Mouse (Mus musculus): ENCODE results near the gene Cfap74. TPM values are rescaled to one million over a fixed set of nuclear protein-coding genes. Genes with fewer than 3 reads are reported as not detected.
"Not testable (repeated sequence)": the region's sequence is repeated elsewhere in the genome, so short reads cannot be mapped to it uniquely, and the experiment has no call there.

The Cfap74 gene
- polyA plus RNA-seq, 1 experiment: not detected

DNA sequence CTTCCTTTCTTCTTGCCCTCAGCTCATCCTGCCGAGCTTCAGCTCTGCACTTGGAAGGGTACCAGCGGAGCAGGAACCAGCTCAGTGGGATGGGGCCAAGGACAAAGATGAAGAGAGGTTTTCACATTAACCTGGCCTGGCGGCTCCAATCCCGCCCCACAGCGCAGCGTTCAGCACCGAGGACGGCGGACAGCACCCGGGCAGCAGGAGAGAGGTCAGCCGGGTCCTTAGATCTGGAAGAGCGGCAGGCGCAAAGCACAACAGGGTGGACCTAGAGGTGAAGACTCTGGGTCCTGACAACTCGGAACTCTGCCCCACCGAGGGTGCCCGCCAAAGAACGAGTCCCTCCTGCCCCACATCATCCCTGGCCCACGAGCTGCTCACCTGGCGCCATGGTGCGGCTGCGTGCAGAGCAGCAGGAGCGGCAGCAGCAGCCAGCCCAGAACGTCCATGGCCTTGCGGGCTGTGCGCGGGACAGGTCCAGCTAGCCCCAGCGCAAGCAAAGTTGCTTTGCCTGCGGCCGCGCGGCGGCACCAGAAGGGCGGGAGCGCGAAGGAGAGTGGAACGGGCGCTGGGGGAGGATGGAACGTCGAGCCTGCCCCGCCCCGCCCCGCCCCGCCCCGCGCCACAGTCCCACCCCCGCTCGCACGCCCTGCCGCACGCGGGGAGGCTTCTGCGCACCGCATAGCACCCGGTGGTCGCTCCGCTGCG lies 11.3 kb upstream of the Cfap74 start, which contains the start of gene Gabrd:
Gene Gabrd (minus strand): TSS at position 602 of the 711 bp plus-strand sequence.
- H3K9me3 ChIP-seq (ENCODE audit: control insufficient read depth, low read length): no peaks in the 10 kb centered on the region
- peak within 1 kb of the TSS; percentile 19 for H3K4me3 ChIP-seq (replicated peaks)
- H3K27me3 ChIP-seq (ENCODE audit: control insufficient read depth): peaks cover 23% of the 10 kb centered on the region
- TF ChIP-seq GATA1 (IDR thresholded peaks at IDR 0.05; ENCODE audit: low read length) (no peak), TAL1 (IDR thresholded peaks at IDR 0.05; ENCODE audit: low read length) (no peak)
- H3K4me1 ChIP-seq (ENCODE audit: control insufficient read depth): peaks cover 4% of the 10 kb centered on the region
- H3K36me3 ChIP-seq (ENCODE audit: control insufficient read depth): no peaks in the 10 kb centered on the region

DNA sequence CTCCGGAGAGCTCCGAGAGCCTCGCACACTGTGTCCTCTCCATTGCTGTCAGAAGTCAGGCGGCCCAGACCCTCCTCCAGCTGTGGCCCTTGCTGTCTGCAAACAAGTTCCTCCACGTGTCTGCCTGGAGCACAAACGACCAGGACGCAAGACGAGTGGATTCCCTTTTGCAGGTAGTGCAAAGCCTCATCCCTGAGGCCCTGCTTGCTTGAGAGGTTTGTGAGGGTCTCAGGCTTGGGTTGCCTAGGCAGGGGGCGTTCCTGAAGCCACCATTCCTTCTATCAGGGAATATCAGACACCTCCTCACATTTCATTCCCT lies 10.8 kb upstream of the Cfap74 start:
- Histone ChIP-seq H3K36me3 (ENCODE audit: control insufficient read depth) (no peaks in the 10 kb centered on the region), H3K27me3 (ENCODE audit: control insufficient read depth) (peaks cover 23% of the 10 kb centered on the region), H3K4me1 (ENCODE audit: control insufficient read depth) (peaks cover 4% of the 10 kb centered on the region), H3K4me3 (replicated peaks) (no peak overlapping the region), H3K9me3 (ENCODE audit: control insufficient read depth, low read length) (no peaks in the 10 kb centered on the region)
- TF ChIP-seq TAL1 (IDR thresholded peaks at IDR 0.05; ENCODE audit: low read length) (no peak), GATA1 (IDR thresholded peaks at IDR 0.05; ENCODE audit: low read length) (no peak)

DNA sequence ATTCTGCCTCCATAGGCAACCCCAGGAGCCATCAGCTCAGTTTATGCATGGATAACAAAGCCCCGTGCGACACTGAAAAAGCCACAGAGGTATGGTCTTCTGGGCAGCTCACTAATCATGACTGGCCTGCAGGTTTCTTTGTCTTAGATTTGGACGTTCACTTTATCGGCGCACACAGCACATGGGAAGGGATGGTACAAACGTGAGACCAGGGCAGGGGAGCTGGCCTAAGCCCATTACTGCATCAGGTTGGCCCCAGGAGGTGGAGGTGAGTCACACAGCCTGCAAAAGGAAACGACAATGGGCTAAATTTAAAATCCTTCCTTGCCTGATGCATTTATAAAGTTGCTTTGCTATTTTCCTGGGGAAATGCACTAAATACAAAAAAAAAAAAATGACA lies 7.9 kb upstream of the Cfap74 start:
- Histone ChIP-seq H3K27me3 (ENCODE audit: control insufficient read depth) (peaks cover 23% of the 10 kb centered on the region), H3K4me3 (replicated peaks) (no peak overlapping the region), H3K9me3 (ENCODE audit: control insufficient read depth, low read length) (0 out of 2 replicates have a peak, but pooled peaks cover 2% of the 10 kb centered on the region), H3K4me1 (ENCODE audit: control insufficient read depth) (peaks cover 4% of the 10 kb centered on the region), H3K36me3 (ENCODE audit: control insufficient read depth) (no peaks in the 10 kb centered on the region)
- TF ChIP-seq TAL1 (IDR thresholded peaks at IDR 0.05; ENCODE audit: low read length) (no peak), GATA1 (IDR thresholded peaks at IDR 0.05; ENCODE audit: low read length) (no peak)

- Histone ChIP-seq H3K36me3 (ENCODE audit: control insufficient read depth) (no peaks in the 10 kb centered on the region), H3K27me3 (ENCODE audit: control insufficient read depth) (peaks cover 13% of the 10 kb centered on the region), H3K9me3 (ENCODE audit: control insufficient read depth, low read length) (0 out of 2 replicates have a peak, but pooled peaks cover 2% of the 10 kb centered on the region), H3K4me1 (ENCODE audit: control insufficient read depth) (peaks cover 4% of the 10 kb centered on the region), H3K4me3 (replicated peaks) (no peak overlapping the region)
- no peak for TF ChIP-seq TAL1 (IDR thresholded peaks at IDR 0.05; ENCODE audit: low read length)
- TF ChIP-seq GATA1 (IDR thresholded peaks at IDR 0.05; ENCODE audit: low read length): no peak
These were observed 6.5 kb upstream of the Cfap74 start for GRCm38 (mm10) chr4:155402489-155402888.

DNA sequence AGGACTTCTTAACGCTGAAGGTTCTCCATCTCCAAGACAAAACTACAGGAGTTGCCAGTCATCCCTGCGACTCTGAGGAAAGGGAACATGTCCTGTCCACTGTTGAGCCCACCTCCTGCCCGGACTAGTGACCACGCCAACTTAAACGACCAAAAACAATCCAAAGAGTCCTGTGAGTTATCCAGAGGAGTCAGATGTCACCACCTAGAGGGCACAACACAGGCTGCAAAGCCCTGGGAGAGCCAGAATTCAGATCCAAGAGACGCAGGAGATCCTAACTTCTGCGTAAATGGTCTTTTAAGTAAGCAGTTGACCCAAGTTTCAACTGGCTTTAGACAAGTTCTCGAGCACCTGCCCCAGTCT lies 314 bp upstream of the Cfap74 start:
- no peak for TF ChIP-seq GATA1 (IDR thresholded peaks at IDR 0.05; ENCODE audit: low read length)
- Histone ChIP-seq H3K9me3 (ENCODE audit: control insufficient read depth, low read length) (0 out of 2 replicates have a peak, but pooled peaks cover 2% of the 10 kb centered on the region), H3K36me3 (ENCODE audit: control insufficient read depth) (no peaks in the 10 kb centered on the region), H3K4me1 (ENCODE audit: control insufficient read depth) (no peaks in the 10 kb centered on the region), H3K4me3 (replicated peaks) (no peak overlapping the region), H3K27me3 (ENCODE audit: control insufficient read depth) (peaks cover 16% of the 10 kb centered on the region)

- Histone ChIP-seq H3K4me1 (ENCODE audit: control insufficient read depth) (no peaks in the 10 kb centered on the region), H3K9me3 (ENCODE audit: control insufficient read depth, low read length) (no peaks in the 10 kb centered on the region), H3K36me3 (ENCODE audit: control insufficient read depth) (no peaks in the 10 kb centered on the region), H3K27me3 (ENCODE audit: control insufficient read depth) (peaks cover 16% of the 10 kb centered on the region), H3K4me3 (replicated peaks) (no peak overlapping the region)
- TF ChIP-seq TAL1 (IDR thresholded peaks at IDR 0.05; ENCODE audit: low read length) (no peak), GATA1 (IDR thresholded peaks at IDR 0.05; ENCODE audit: low read length) (no peak)
These were observed 3.1 kb downstream of the Cfap74 start for GRCm38 (mm10) chr4:155412124-155412523.

DNA sequence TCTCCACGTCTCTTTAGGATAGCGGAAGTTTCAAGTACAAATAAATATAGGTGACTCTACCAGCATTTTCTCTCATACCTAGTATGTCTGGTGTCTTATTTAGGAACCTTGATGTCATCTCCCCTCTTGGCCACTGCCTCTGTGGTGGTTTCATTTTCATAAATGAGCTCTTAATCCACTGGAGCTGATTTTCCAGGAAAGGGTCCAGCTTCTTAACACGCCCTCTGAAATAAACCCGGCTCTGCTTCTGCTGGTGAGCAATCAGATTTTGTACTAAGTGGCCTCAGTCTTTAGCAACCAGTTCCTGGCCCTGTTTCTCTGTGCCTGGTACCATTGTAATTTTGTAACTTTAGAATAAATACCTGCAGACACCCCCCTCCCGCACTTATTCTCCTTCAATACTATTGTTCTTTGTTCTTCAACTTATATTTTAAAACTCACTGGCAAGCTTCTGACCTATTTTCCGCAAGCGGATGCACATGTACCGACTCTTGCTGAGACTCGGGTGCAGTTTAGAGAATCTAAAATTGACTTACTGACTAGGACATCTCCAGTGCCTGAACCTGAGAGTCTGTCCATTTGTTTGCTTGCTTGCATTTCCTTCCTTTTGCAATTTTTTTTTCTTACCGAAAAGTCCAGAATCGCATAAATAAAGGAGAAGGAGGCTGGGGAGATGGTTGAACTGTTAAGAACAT lies 4.8 kb downstream of the Cfap74 start:
- peaks cover 9% of the 10 kb centered on the region for H3K27me3 ChIP-seq (ENCODE audit: control insufficient read depth)
- no peaks in the 10 kb centered on the region for H3K4me1 ChIP-seq (ENCODE audit: control insufficient read depth)
- no peak overlapping the region for H3K4me3 ChIP-seq (replicated peaks)
- H3K9me3 ChIP-seq (ENCODE audit: control insufficient read depth, low read length): no peaks in the 10 kb centered on the region
- no peaks in the 10 kb centered on the region for H3K36me3 ChIP-seq (ENCODE audit: control insufficient read depth)
- no peak for TF ChIP-seq TAL1 (IDR thresholded peaks at IDR 0.05; ENCODE audit: low read length)
- TF ChIP-seq GATA1 (IDR thresholded peaks at IDR 0.05; ENCODE audit: low read length): no peak

DNA sequence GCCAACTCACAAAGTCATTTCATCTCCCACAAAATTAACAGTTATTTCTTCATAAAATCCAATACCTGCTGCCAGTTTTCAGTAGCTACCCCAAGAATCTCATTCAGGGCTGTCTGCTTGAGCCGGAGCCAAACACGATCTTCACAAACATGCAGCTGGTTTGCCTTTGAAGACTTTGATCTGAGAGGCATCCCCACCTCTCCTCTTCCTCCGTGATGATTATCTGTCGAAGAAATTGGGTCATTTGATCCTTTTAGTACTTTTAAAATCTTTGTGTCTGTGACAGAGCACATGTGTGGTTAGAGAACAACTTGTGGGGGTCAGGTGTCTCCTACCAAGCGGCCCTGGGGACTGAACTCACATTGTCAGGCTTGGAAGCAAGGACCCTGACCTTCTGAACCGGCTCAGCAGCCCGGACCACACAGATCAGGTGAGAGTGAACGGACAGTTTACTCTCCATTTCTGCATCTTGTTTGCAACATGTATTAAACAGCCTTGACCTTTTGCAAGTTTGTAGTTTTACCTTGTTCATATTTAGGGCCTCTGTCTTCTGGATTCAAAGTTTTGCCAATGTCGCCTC lies 5.8 kb downstream of the Cfap74 start:
- H3K36me3 ChIP-seq (ENCODE audit: control insufficient read depth): no peaks in the 10 kb centered on the region
- TF ChIP-seq TAL1 (IDR thresholded peaks at IDR 0.05; ENCODE audit: low read length) (no peak), GATA1 (IDR thresholded peaks at IDR 0.05; ENCODE audit: low read length) (no peak)
- H3K4me3 ChIP-seq (replicated peaks): no peak overlapping the region
- no peaks in the 10 kb centered on the region for H3K9me3 ChIP-seq (ENCODE audit: control insufficient read depth, low read length)
- no peaks in the 10 kb centered on the region for H3K4me1 ChIP-seq (ENCODE audit: control insufficient read depth)
- H3K27me3 ChIP-seq (ENCODE audit: control insufficient read depth): no peaks in the 10 kb centered on the region; the same call in 1 of the 2 replicates

DNA sequence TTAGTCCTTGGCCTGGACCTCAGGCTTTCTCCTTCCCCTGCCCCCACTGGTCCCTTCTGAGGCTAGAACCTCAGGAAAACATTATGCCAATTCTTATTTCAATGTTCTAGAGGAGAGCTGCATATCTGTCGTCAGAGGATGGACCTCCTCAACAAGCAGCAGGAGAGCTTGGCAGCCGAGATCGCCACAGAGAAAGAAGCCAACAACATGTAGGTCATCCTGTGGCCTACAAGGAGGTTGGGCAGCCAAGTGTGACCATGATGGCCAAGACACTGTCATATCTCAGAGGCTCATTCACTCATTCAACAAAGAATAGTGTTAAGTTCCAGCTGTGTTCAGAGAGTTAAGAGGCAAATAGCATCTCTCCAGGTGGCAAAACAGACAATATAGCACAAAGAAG lies 11.1 kb downstream of the Cfap74 start:
- no peaks in the 10 kb centered on the region for H3K4me1 ChIP-seq (ENCODE audit: control insufficient read depth)
- no peak for TF ChIP-seq TAL1 (IDR thresholded peaks at IDR 0.05; ENCODE audit: low read length)
- H3K4me3 ChIP-seq (replicated peaks): no peak overlapping the region
- no peaks in the 10 kb centered on the region for H3K9me3 ChIP-seq (ENCODE audit: control insufficient read depth, low read length)
- no peaks in the 10 kb centered on the region for H3K27me3 ChIP-seq (ENCODE audit: control insufficient read depth)
- H3K36me3 ChIP-seq (ENCODE audit: control insufficient read depth): no peaks in the 10 kb centered on the region

DNA sequence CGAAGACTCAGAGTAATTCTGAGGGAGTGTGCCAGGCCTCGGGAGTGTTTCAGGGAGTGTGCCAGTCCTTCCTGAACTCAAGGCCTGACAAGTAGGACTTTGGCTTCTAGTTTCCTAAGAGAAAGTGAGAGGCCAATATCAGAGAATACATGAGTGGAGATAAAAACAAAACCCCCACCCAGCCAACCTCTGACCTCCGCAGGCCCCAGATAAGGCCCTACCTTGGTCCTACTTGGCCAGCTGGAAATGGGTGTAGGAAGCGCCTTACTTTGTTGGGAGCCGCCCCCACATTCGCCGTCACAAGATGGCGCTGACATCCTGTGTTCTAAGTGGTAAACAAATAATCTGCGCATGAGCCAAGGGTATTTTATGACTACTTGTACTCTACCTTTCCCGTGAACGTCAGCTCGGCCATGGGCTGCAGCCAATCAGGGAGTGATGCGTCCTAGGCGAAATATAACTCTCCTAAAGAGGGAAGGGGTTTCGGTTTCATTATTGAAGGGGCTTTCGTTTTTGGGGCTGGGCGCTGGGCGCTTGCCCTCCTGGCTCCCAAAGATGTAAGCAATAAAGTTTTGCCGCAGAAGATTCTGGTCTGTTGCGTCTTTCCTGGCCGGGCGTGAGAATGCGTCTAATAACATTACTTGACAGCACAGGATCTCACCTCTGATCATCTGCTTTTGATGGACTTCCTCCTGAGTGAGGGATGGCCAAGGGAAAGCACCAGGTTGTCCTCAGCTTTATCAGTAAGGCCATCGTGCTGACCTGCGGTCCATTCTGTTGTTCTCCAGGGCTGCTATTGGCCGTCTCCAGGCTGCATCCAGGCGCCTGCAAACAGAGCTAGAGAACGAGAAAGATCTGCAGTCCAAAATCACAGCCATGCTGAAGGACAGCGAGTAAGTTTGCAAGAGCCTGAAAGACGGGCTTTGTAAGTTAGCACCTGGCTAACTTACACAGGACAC lies 12.7 kb downstream of the Cfap74 start:
- not testable (repeated sequence) for H3K9me3 ChIP-seq (ENCODE audit: control insufficient read depth, low read length); H3K27me3 ChIP-seq (ENCODE audit: control insufficient read depth); H3K4me3 ChIP-seq (replicated peaks); H3K4me1 ChIP-seq (ENCODE audit: control insufficient read depth); H3K36me3 ChIP-seq (ENCODE audit: control insufficient read depth)
